Mouse (Mus musculus) urinary bladder, postnatal 25 days (tissue): ENCODE measurements at regions not wholly inside any gene's neighbourhood (a gene's known extent, or its start where the extent isn't known, plus 50 kb on each side); places are given as distances from the start of the nearest gene placed in this dataset.

Source experiments
- DNase-seq: peaks from one replicate; pipeline ENCODE4 v3.0.0; 2022; ENCODE audit warnings: low spot score

GRCm38 (mm10) chr15:62477779-62478178, 1367.2 kb downstream of the Gsdmc2 start:
- no peak for DNase-seq

- DNase-seq: no peak
These were observed 1368.5 kb downstream of the Gsdmc2 start for GRCm38 (mm10) chr15:62476452-62476851.

GRCm38 (mm10) chr15:62470683-62471331, 1374.2 kb downstream of the Gsdmc2 start:
- no peak for DNase-seq

GRCm38 (mm10) chr15:62468076-62468475, 1376.9 kb downstream of the Gsdmc2 start:
- no peak for DNase-seq

- no peak for DNase-seq
These were observed 1378.1 kb downstream of the Gsdmc2 start for GRCm38 (mm10) chr15:62466856-62467255.

GRCm38 (mm10) chr15:62465026-62465839, 1379.7 kb downstream of the Gsdmc2 start:
- DNase-seq: no peak

GRCm38 (mm10) chr15:62462698-62463097, 1382.3 kb downstream of the Gsdmc2 start:
- DNase-seq: no peak

GRCm38 (mm10) chr15:62461398-62462051, 1383.5 kb downstream of the Gsdmc2 start:
- DNase-seq: no peak

GRCm38 (mm10) chr15:62460724-62461123, 1384.3 kb downstream of the Gsdmc2 start:
- DNase-seq: no peak

GRCm38 (mm10) chr15:62460026-62460607, 1384.9 kb downstream of the Gsdmc2 start:
- no peak for DNase-seq

GRCm38 (mm10) chr15:62457990-62458389, 1387.0 kb downstream of the Gsdmc2 start:
- no peak for DNase-seq

- no peak for DNase-seq
These were observed 1387.8 kb downstream of the Gsdmc2 start for GRCm38 (mm10) chr15:62457051-62457664.

- no peak for DNase-seq
These were observed 1389.0 kb downstream of the Gsdmc2 start for GRCm38 (mm10) chr15:62456020-62456419.

GRCm38 (mm10) chr15:62448116-62448515, 1396.9 kb downstream of the Gsdmc2 start:
- no peak for DNase-seq

- no peak for DNase-seq
These were observed 1405.8 kb downstream of the Gsdmc2 start for GRCm38 (mm10) chr15:62439211-62439610.

- no peak for DNase-seq
These were observed 1408.3 kb downstream of the Gsdmc2 start for GRCm38 (mm10) chr15:62436631-62437030.

- DNase-seq: no peak
These were observed 1409.8 kb downstream of the Gsdmc2 start for GRCm38 (mm10) chr15:62435141-62435680.

- no peak for DNase-seq
These were observed 1412.2 kb downstream of the Gsdmc2 start for GRCm38 (mm10) chr15:62432742-62433245.

- no peak for DNase-seq
These were observed 1413.8 kb downstream of the Gsdmc2 start for GRCm38 (mm10) chr15:62431150-62431678.

- DNase-seq: no peak
These were observed 1422.0 kb downstream of the Gsdmc2 start for GRCm38 (mm10) chr15:62422995-62423394.
